Mouse (Mus musculus): ENCODE measurements around the gene Rtraf.
"Not testable (repeated sequence)": the region's sequence is repeated elsewhere in the genome, so short reads cannot be mapped to it uniquely, and the experiment has no call there.

Gene Rtraf

DNA sequence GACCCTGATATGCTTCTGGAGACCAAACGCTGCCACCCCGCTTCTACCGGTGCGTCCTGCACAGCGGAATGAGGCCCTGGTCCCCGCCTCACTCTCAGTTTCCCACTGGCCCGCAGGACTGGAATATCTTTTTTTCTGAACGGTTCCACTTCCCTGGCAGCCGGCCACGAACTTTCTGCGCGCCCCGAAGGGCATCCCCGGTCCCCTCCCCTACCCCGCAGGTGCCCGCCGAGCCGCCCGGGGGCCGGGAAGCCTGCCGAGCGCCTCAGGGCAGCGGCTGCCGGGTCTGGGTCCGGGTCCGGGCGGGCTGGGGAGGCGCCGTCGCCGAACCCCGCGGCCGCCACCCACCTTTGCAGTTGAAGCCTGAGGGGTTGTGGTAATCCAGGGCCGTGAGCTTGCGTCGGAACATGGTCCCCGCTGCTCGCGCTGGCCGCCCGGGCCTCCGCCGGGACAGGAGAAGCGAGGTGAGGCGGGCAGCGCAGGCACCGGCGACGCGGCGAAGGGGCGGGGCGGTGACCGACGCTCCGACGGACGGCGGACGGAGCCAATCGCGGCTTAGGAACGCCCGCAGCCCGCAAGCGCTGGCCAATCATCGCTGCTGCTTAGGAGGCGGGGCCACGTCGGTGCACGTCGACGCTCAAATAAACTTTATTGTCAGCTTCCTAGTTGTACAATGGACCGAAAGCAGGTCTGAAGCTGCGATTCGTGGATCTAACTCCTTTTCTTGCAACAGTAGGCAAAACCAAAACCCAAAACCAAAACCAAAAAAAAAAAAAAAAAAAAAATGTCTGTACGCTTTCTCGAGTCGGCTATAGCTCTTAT lies at the start of gene Rtraf:
Gene Rtraf, minus strand, starts transcription at position 504 of the 822 bp plus-strand sequence.
- DNase-seq (ENCODE audit: low read depth, low spot score), result peak; percentile 99

DNA sequence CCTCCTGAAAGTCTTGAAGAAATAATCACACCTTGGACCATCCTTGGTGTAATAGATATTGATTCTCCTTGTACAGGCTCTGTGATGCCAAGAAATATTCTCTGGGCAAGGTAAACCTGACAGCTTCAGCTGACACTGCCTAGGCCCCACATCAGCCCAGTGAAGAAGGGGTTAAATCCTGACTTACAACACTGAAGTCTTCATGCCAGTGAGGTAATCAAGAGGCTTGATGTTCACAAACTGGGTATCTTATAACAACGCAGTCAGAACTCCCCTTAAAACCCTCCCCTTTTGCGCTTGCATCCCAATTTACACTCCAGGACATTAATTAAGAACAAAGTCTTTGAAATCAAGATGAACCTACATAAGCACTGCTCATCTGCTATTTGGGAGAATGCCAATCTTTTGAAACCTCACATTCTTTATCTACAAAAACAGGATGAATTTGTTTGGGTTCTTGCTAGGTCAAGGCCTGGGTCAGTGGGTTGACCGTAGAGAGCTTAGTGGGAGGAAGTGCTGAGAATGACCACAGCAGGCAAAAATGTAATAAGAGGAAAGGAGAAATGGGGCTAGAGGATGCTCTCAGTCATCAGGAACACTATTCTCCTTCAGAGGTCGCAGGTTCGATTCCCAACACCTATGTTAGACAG lies 43.8 kb upstream of the Rtraf start:
- no peak for DNase-seq (ENCODE audit: low read depth, low spot score)

GRCm38 (mm10) chr14:19865121-19865520 lies 41.5 kb upstream of the Rtraf start:
- not testable (repeated sequence) for DNase-seq (ENCODE audit: low read depth, low spot score)

DNA sequence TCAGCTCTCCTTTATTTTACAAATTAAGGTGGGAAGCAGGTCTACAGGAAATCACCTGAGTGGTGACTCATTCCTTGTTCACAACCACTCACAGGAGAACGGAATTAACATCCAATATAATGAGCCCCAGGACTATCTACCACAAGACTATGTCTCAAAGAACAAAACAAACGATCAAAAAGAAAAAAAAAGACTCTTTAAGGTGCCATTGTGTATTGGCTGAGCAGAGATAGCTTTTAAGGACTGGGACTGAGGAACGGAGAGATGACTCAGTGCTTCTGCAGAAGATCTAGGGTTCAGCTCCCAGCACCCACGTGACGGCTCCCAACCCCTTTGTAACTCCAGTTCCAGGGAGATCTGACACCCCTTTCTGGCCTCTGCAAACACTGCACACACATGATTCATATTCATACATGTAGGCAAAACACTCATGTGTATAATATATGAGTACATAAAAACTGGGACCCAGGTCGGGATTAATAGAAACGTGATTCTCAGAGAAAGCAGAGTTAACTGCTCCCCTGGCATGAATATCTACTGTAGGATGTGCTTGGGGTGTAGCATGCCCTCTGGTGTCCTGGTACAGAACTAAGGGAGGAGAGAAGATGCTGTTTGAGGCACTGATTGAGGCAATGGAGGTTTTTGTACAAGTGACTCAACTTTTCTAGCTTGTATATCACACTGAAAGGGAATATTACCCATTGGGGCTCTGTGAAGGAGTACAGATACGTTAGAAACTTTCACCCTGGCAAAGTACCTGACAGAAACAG lies 37.9 kb upstream of the Rtraf start:
- DNase-seq (ENCODE audit: low read depth, low spot score), result no peak

- no peak for DNase-seq (ENCODE audit: low read depth, low spot score)
Observed at GRCm38 (mm10) chr14:19860281-19860680, 36.7 kb upstream of the Rtraf start.

DNA sequence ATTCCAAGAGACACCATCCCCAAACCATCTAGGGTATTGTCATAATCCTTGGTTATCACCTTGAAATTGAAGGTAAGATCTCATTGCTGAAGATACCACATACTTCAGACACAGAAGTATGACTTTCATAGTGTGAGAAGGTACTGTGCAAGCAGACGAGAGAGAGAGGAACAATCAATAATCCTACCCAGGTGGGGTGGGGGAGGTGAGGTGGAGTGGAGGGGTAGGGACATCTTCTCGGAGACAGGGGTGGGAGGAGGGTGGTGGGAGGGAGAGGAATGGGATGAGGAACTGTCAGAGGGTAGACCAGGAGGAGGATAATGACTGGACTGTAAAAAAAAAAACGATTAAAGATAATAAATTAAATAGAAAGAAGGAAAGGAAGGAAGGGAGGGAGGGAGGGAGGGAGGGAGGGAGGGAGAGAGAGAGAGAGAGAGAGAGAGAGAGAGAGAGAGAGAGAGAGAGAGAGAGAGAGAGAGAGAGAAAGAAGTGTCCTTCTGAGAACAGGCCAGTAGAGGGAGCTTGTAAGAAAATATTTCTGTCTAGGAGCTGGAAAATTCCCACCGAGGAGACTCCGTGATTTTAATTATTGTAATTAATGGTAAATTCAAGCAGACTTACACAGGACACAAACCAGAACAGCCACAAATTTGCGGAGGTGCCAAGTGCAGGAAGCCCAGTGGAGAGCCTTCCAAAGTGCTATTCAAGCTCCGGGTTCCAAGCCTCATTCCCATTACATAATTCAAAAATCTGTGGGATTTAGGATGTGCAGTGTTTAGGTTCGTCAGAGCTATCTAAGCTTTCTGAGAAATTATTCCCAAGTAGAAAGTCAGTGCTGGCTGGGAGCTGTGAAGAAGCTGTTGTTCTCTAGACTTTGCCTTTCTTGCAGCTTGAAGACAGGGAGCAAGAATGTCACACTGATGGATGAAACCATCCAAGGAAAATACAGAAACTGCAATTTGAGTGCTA lies 35.5 kb upstream of the Rtraf start:
- DNase-seq (ENCODE audit: low read depth, low spot score), result peak; percentile 14

DNA sequence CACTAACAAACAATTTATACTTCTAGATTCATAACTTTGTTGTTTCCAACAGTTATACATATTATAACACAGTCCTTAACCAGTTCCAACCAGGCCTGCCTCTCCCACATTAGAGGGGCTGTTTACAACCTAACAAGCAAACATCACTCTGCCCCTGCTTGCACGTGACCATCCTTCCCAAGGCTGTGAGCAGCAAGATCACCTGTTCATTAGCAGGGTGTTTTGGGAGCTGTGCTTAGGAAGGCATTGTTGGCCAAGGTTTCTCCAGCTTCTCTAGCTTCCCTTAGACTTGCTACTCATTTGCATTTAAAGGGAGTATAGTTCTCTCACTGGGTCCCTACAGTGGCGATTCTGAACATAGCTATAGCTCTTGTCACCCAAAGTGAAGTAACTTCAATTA lies 34.7 kb upstream of the Rtraf start:
- DNase-seq (ENCODE audit: low read depth, low spot score), result no peak

DNA sequence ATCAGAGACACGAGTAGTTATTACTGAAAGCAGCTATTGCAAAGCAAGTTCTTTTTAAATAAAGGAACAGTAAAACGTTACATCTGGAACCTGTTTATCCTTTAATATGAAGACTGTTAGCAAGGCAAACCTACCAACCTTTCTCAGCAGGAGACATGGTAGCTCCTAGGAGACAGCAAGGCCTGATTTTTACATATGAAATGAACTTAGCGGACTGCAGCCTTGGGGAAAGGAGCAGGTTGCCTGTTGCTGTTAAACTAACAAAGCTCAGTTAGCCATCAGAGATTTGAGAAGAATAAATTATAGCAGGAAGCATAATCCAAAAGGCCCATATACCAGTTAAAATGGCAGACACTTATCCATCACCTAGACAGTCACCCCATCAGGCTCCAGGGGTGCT lies 29.8 kb upstream of the Rtraf start:
- DNase-seq (ENCODE audit: low read depth, low spot score), result no peak

DNA sequence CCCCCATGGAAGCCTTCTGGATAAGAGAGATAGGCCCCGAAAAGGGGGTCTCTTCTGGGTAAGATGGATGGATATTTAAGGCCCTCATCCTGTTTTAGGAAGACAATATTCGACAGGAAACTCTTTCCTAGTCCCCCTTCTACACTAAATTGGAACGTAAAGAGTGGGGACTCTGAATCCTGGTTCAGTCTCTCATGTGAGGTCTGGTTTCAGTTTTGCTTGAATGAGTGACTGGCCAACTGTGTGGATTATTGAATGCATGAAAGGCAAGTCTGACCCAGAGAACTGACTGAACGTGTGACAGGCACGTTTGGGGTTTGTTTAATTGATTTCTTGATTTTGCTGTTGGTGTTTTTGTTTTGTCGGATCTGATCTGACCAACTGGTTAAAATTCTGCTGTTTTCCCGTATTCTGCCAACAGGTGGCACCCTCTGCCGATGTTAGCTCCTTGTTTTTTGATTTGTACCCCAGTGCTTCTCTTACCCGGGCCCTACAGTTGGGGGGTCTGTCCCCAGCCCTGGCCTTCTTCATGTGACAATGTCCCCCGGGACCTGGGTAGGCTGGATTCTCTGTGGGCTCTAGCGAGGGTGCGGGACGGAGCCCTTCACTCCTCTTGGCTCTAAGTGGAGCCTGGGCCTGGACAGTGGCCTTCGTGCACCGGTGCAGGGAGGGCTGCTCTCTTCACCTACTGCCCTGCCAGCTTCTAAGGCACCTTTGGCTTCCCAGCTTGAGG lies 16.1 kb upstream of the Rtraf start:
- DNase-seq (ENCODE audit: low read depth, low spot score), result peak; percentile 79

GRCm38 (mm10) chr14:19836289-19836688 lies 12.7 kb upstream of the Rtraf start:
- DNase-seq (ENCODE audit: low read depth, low spot score), result no peak

DNA sequence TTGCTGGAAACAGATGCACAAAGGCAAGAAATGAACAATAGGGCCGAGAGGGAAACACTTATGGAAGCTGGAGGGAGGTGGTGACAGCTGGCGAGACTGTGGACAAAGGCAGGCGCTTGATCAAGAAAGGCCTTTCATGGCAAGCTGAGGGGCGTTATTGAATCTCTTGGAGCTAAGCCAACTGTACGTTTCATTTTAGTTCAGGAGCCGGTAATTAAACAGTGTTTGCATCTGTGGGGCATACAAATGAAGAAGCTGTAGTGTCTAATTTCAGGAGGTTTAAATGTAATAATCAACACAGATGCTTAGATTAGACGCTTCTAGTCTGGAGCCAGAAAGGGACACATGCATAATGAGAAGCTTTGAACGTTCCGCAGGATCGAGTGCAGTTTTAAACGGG lies 1.9 kb upstream of the Rtraf start:
- no peak for DNase-seq (ENCODE audit: low read depth, low spot score)

DNA sequence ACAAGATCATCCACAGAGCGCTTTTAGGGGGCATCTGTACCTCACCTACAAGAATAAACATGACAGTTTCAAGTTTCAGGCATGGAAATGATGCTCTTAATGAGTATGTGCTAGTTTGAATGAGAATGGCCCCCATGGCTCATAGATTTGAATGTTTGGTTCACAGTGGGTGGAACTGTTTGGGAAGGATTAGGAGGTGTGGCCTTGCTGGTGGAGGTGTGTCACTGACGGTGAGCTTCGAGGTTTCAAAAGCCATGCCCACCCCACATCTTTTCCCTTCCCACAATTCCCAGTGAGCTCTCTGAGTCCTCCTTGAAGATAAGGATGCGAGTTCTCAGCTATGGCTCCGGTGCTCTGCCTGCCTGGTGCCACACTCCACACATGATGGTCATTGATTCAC lies 1.9 kb downstream of the Rtraf start:
- DNase-seq (ENCODE audit: low read depth, low spot score), result no peak

GRCm38 (mm10) chr14:19817949-19818348 lies 5.7 kb downstream of the Rtraf start:
- peak; percentile 87 for DNase-seq (ENCODE audit: low read depth, low spot score)

DNA sequence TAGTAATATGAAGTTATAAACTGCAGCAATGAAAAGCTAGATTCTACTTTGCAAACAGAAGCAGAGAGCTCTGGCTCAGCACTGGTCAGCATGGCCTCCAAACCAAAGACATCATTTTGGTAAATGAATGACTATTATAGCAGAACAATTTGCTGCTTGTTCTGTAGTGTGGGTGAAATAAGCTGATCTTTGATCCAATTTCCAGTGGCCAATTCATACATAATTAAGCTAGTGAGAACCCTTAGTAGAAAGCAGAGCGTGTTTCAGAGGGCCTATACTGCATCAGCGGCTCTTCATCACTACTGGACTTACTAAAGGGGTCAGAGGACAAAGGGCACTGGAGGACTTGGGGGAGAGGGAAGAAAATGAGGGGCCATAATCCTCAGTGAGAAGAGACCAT lies 10.6 kb downstream of the Rtraf start:
- no peak for DNase-seq (ENCODE audit: low read depth, low spot score)

GRCm38 (mm10) chr14:19809934-19810333 lies 13.7 kb downstream of the Rtraf start:
- no peak for DNase-seq (ENCODE audit: low read depth, low spot score)

GRCm38 (mm10) chr14:19807858-19808257 lies 15.8 kb downstream of the Rtraf start:
- no peak for DNase-seq (ENCODE audit: low read depth, low spot score)

GRCm38 (mm10) chr14:19807339-19807738 lies 16.3 kb downstream of the Rtraf start:
- no peak for DNase-seq (ENCODE audit: low read depth, low spot score)

DNA sequence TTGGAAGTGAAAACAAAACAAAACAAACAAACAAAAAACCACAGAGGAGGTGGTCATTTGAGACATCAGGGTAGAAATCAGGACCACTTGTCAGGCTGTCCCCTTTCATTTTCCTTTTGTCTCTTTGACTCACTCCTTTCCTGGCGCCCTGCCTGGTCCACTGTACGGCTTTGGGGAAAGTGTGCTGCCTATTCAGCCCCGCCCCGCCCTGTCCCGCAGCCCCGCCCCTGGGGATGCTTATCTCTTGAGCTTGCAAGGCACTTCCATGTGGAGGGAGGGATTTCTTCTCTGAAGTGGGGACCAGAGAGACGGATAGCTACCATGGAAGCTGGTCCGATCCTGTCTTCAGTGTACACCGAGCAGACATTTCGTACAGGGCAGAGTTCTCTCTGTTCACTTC lies 20.0 kb downstream of the Rtraf start:
- DNase-seq (ENCODE audit: low read depth, low spot score), result no peak

DNA sequence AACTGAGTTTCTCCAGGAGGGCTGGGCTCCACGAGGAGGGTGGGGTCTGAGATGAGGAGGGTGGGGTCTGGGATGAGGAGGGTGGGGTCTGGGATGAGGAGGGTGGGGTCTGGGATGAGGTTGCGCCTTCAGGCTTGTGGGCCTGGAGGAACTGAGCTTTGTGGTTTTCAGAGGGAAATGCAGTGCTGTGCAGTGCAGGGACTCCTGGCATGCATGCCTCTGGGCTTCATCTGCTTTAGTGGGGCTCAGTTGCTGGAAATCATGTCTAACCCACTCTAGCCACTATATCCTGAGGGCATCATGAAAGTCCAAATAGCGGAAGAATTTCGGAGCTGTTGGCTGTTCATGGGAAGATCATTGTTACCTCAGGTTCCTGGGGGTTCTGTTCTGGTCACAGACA lies 20.4 kb downstream of the Rtraf start:
- no peak for DNase-seq (ENCODE audit: low read depth, low spot score)

- DNase-seq (ENCODE audit: low read depth, low spot score), result no peak
Observed at GRCm38 (mm10) chr14:19801474-19802215, 22.0 kb downstream of the Rtraf start.
